Mouse (Mus musculus) lung, postnatal 10 days (tissue): ENCODE data around the gene Lyrm4.
A peak's percentile ranks its signal among the peaks of the same experiment; 100 is the strongest.

Experiments used
- DNase-seq: peaks from one replicate; pipeline ENCODE4 v3.0.0; 2021

The Lyrm4 gene

DNA sequence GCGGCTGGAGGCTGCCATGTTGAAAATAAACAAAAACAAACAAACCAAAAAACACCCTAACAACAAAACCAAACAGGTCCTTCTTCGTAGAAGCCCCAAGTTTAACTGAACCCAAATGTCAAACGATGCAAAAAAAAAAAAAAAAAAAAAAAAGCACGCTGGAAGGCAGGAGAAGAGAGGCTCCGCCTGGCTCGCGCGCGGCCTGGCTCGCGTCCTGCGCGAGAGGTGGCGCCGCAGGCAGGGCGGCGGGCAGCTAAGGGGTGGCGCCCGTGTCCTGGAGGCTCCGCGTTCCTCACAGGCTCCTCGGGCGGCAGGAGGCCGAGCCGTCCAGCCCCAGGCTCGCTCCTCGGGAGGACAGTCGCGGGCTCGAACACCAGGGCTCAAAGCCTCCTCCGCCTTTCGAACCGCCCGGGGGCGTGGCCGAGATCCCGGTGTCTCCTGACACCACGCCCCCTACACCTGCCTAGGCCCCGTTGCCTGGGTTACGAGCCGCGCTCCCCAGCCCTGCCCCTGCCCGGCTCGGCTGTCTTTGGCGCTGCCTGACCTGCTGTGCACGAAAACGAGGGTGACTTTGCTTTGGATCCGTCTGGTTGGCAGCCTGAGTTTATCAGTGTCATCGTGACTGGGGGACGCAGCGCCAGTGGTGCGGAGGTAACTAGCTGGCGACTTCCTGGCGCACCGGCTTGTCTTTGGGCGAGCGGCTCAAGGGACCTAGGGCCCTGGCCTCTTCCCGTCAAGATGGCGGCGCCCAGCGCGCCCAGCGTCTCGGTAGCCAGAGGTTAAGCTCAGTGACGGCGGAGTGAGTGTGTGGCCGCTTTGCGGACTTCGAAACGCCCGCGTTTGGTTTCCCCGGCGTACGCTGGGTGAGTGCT lies at the start of gene Lyrm4, which contains the start of gene Fars2:
Gene Lyrm4 (minus strand): TSS at position 384 of the 872 bp plus-strand sequence.
Gene Fars2 (plus strand): TSS at position 270 of the 872 bp plus-strand sequence.
- peak; percentile 98 for DNase-seq

DNA sequence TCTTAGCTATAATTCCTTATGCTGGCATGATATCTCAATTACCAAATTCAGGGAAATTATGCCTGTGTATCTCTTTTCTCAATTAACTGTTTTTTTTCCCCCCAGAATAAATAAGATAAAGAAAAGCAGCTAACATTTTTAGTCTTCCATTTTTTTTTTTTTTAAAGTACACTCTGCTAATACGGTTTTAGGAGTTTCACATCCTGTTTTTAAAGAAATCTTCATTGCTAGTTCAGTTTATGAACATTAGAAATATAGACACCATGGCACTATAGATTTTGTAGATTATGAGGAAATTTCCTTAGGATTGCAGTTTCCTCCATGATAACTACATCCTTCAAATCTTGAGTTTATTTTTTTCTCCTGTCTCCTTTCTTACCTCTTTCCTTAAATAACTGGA lies 46.6 kb upstream of the Lyrm4 start:
- no peak for DNase-seq

GRCm38 (mm10) chr13:36163411-36163810 lies 46.1 kb upstream of the Lyrm4 start:
- DNase-seq: no peak

DNA sequence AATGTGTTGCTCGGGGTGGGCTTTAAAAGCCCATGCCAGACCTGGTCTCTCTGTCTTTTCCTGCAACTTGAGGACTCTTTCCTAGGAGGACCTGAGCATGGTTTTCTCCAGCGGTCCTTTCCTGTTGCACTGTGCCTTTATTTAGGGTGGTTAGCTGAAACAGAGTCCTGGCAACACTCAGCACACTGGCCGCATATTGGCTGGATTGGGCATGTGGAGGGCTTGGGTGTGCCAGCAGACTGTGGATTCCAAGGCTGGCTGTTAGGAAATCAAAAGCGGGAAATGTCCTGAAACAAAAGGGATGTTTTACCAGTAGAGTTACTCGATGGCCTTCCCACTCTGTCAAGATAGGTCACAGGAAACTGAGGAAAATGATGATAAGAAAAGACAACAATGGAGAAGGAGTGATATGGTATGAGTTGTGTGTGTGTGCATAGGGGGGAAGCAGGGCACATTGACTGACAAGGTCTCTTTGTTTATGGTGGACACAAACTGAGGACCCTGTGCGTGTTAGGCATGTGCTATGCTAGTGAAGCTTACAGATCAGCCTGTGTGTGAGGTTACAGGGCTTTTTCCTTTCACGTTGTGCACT lies 39.1 kb upstream of the Lyrm4 start:
- no peak for DNase-seq

DNA sequence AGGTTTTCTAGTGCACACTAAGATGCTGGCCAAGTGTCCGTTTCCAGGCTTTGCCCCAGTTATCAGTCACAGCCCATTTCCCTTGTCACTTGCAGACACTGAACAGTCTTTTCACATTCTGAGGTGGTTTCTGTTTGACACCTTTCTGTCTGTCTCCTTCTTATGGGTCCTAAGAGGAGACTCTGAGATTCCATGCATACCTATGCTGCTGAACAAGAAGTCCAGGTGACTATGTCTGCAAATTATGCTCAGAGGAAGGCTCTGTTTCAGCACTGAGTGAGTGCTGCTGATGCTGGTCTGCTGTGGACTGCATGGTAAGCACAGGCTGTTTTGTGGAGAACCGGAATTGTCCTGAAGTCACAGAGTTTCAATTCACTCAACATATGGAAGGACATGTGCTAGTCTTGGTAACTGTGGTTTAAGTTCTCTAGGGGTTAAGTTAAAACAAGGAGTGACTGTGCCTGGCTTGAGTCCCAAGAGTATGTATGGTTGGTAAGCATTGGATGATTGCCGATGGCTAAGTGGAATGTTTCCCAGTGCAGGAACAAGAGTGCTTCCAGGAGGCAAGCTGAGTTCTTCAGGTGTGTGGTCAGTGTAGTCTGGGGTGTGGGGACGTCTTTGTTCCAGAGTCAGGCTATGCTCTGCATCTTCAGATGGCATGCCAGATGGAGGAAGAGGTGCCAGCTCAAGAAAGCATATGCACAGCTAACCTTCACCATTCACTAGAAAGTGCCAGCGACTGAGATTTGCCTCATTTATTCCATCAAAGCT lies 35.6 kb upstream of the Lyrm4 start:
- peak; percentile 25 for DNase-seq

DNA sequence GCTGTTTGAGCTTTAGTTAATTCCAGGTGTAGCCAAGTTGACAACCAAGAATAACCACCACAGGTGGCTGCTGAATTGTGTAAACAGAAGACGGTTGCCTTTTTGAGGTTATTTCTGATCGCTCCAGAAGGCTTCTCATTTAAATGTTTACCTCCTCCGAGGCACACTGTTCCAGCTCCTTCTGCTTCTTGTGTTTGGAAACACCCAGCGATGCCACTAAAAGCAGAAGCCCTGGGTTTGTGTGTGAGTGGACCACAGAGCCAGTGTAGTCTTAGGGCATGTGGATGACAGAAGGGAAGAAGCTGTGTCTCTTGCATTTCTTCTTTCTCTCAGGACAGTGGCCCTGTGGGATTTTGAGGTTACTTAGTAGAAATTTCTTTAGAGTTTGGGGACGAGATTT lies 32.9 kb upstream of the Lyrm4 start:
- DNase-seq: no peak

- DNase-seq: no peak
These were observed 32.0 kb upstream of the Lyrm4 start for GRCm38 (mm10) chr13:36149175-36149939.

DNA sequence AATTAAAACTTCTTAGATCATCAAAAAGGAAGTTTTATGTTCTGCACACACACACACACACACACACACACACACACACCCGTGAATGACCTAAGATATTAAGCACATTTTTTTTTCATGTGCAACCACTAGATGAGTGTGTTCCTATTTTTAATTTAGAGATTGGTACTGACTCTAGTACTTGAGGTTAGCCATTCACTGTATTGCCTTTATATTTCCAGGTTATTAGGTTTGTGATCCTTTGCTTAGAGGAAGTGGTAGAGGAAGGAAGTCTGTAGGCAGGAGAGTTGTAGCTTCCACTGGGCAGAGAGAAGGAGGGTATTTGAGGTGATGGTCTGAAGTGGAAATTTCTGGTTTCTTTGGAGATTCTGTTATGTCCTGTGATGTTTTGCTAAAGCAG lies 28.3 kb upstream of the Lyrm4 start:
- DNase-seq: no peak

DNA sequence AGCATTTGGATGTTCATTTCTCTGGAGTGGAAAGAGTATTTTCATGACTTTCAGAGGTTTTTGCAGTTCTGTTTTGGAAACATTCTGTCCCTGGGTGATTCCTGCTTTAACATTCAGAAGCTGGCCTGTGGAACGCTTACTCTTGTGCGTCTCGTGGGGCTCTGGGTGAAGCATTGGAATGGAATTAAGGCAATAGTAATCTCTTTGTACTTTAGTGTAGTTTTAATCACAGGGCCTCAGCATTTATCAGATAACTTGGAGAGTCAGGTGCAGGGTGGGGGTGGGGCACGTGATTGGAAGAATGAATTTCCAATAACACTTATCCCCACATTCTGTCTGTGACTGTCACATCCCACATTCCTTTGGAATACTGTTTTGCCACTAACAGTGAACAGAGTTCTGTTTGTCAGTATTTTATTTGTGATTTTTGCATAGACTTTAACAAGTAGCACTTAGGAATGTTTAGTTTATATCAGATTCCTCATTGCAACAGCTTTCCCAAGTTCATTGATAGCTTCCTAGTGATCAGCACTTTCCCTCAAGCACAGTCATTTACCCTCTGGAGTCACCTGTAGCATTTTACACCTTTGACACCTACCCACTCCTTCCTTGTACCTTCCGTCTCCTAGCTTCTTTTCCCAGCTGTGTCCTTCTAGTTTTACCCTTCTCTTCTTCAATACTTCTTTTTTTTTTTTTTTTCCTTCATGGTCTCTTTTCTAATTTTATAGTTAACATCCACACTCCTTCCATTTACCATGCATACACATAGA lies 23.1 kb upstream of the Lyrm4 start:
- DNase-seq: no peak

DNA sequence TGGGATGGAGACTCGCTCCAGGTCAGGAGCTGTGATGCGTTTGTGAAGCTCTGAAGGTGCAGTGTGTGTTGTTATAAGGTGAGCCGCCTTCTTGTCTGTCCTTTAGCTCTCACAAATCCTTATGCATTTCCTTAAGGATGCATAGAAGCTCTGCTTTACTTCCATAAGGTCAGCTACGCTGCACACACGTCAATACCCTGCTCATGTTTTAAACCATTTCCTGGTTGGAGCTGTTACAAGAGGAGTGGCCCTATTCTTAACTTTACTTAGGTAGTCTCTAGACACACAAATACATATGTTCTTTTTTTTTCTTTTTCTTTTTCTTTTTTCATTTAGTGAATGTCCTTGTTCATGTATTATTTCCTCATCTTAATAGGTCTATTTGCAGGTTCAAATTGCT lies 22.4 kb upstream of the Lyrm4 start:
- DNase-seq: no peak

DNA sequence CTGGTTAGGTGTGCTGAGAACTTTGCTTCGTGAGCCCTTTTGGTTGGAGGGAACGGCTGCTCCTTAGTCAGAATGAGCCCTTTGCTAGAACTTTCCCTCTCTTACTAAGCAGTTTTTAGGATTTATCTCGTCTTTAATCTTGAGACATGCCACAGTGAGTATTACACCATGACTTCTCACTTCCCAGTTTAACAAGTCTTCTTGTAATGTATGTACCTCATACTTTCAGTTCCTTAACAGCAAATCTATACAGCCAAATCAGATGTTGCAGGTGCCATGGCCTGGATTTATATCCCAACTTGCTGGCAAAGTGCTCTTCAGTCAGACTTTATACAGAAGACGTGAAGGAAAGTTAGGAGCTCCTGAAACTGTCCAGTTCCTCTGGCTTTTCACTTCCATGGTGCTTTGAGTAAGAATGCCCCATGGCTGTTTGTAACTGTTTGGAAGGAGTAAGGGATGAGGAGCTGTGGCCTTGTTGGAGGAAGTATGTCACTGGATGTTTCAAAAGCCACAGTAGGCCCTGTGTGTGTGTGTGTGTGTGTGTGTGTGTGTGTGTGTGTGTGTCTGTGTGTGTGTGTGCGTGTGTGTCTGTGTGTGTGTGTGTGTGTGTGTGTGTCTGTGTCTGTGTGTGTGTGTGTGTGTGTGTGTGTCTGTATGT lies 14.8 kb upstream of the Lyrm4 start:
- DNase-seq: no peak

DNA sequence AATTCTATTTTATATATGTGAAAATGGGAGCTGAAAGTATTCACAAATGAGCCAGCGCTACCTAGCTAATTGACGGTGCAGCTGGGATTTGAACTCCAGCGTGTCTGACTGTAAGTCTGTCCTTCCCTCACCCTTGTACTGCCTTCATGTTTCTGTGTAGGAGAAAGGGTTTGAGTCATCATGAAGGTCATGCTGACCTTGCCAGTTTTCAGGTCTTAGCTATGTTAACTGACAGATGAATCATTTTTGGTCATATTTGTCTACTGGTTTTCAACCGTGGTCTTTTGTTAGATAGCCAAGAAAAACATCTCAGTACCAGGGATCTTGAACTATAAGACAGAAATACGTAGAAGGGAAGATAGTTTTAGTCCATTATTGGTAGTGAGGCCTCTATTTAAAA lies 14.1 kb upstream of the Lyrm4 start:
- DNase-seq: no peak

DNA sequence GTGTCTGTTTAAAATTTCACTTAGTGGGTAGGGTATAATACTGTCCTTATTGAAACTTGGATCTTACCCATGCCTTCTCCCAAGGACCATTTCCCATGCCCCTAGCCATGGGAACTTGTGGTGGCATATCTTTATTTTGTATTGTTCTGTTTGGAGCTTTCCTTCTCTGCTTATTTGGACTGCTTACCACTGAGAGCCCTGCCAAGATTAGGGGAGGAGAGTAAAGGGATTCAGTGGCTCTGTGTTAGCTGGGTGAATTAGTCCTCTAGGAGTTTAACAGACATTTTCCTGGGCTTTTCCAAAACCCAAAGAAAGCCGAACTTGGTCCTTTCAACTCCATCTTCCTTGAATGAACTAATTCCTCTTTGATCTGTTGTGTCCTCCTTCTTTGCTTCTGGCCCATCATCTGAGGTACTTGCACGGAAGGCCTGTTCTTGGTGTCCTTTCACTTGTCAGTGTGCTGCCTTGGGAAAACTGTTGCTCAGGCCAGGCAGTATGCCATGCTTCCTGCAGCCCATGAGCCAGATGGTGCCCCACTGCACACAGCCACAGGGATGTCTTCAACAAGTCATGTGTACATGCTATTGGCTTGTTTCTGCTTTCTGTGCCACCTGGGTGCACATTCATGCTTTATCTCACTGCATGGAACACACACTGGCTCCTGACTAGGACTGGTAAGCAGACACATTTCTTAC lies 12.2 kb upstream of the Lyrm4 start:
- no peak for DNase-seq

DNA sequence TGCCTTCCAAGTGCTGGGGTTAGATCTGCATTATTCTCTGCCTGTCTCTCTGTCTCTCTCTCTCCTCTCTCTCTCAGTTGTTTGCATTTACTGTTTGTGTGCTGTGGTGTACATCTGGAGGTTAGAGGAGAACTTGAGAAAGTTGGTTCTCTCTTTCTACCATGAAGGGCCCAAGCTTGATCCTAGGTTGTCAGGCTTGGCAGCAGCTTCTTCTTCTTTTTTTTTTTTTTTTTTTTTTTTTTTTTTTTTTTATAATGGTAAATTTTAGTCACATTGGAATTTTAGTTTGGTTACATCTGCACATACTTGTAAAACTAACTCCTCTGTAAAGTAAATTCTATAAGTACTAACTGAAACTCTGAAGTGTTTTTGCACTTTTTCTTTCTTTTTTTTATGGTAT lies 3.3 kb upstream of the Lyrm4 start:
- DNase-seq: no peak

DNA sequence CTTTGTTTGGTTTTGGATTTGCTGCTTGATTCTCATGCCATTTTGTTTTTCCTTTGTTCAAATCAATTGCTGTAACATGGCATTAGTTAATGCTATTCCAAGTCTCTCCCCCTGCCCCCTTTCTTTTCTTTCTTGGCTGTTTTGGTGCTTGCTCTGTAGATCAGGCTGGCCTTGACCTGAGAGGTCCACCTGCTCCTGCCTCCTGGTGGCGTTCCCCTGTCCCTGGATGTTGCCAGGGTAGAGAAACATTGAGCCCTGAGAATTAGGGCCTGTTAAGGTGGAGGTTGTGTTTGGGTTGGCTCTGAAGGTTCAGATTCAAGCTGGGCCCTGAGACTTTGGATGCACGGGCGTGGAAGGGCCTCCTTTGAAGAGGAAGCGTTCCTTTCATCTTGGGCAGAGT lies 2.4 kb upstream of the Lyrm4 start:
- no peak for DNase-seq

GRCm38 (mm10) chr13:36116520-36117142 lies 695 bp downstream of the Lyrm4 start:
- peak; percentile 36 for DNase-seq

DNA sequence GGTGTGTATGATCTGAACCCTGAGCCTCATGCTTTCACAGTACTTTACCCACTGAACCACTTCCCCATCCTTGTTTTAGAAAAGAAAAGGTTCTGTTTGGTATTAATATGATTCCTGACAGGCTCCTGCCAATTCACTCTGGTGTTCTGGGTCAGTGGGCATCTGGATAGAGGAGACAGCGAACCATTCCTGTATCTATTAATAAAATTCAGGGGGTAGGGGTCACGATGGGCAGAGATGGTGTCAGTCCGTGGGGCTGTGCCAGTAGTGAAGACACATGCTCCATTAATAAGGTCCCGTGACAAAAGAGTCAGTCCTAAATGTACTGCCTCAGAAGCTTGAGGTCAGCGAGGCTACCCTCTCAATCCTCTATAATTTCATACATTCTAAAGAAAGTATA lies 4.1 kb downstream of the Lyrm4 start:
- DNase-seq: no peak

DNA sequence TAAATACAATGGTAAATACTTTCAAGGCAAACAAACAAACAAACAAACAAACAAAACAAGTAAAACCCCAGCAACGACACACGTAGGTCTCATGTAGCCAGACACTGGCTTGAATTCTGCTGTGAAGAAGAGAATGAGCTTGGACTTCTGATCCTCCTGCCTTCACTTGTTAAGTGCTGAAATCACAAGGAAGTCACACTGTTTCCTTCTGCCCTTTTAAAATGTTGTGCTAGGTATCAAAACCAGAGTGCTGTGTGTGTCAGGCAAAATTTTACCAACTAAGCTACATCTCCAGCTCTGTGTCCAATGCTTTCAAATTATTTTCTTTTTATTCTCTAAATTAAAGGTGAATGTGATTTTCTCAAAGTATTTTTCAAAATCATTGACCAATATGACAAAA lies 6.0 kb downstream of the Lyrm4 start:
- DNase-seq: no peak

GRCm38 (mm10) chr13:36108528-36108927 lies 8.8 kb downstream of the Lyrm4 start:
- no peak for DNase-seq

DNA sequence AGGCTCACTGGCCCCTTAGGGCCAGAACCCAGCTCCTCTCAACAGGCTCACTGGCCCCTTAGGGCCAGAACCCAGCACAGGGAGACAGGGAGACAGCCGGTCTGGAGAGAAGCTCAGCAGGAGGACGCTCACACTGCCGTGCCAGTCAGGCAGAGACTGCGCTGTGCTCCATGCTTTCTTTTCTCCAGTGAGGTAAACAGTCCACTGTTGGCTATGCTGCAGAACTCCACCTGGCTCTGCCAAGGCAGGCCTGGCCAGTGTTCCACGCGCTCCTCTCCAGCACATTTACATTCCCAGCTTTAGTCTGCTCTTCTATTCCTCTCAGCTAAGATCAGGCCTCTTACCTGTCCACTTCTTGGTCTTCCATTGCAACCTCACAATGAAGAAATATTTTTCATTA lies 11.7 kb downstream of the Lyrm4 start:
- no peak for DNase-seq
